Mouse (Mus musculus): Measurements from ENCODE around the gene Tcp11. TPM values are rescaled to one million over a fixed set of nuclear protein-coding genes. Genes with fewer than 3 reads are reported as not detected.
A peak's percentile ranks its signal among the peaks of the same experiment; 100 is the strongest.

Gene Tcp11
- polyA plus RNA-seq, 1 experiment from 2014 or later = 0.67 TPM

GRCm38 (mm10) chr17:28101284-28101887, 20.9 kb upstream of the Tcp11 start:
- H3K27ac ChIP-seq = no peak overlapping the region

GRCm38 (mm10) chr17:28100669-28101068, 20.2 kb upstream of the Tcp11 start:
- H3K4me1 ChIP-seq = peaks cover 16% of the 10 kb centered on the region; the same call in 1 of the 2 replicates
- H3K9me3 ChIP-seq = no peaks in the 10 kb centered on the region
- H3K27ac ChIP-seq = no peak overlapping the region
- H3K36me3 ChIP-seq = no peaks in the 10 kb centered on the region
- no peak overlapping the region for H3K4me3 ChIP-seq
- WGBS = 87% methylated on average over 1 of the region's 1 CpGs
- DNase-seq (ENCODE audit: low spot score) = no peak
- 0 out of 2 replicates have a peak, but pooled peaks cover 8% of the 10 kb centered on the region for H3K27me3 ChIP-seq (ENCODE audit: insufficient read depth, poor library complexity, severe bottlenecking)

More at GRCm38 (mm10) chr17:28101284-28101887, 20.9 kb upstream of the Tcp11 start:
- Histone ChIP-seq H3K4me1 (peaks cover 16% of the 10 kb centered on the region; the same call in 1 of the 2 replicates), H3K36me3 (no peaks in the 10 kb centered on the region), H3K9me3 (no peaks in the 10 kb centered on the region), H3K4me3 (no peak overlapping the region), H3K27me3 (ENCODE audit: insufficient read depth, poor library complexity, severe bottlenecking) (0 out of 2 replicates have a peak, but pooled peaks cover 8% of the 10 kb centered on the region)
- no peak for DNase-seq (ENCODE audit: low spot score)
- 72% methylated on average over 12 of the region's 12 CpGs for WGBS

GRCm38 (mm10) chr17:28099086-28099485, 18.6 kb upstream of the Tcp11 start:
- Histone ChIP-seq H3K9me3 (no peaks in the 10 kb centered on the region), H3K4me3 (no peak overlapping the region), H3K4me1 (peaks cover 16% of the 10 kb centered on the region; the same call in 1 of the 2 replicates), H3K27me3 (ENCODE audit: insufficient read depth, poor library complexity, severe bottlenecking) (0 out of 2 replicates have a peak, but pooled peaks cover 8% of the 10 kb centered on the region), H3K36me3 (no peaks in the 10 kb centered on the region), H3K27ac (no peak overlapping the region)
- WGBS = 59% methylated on average over 3 of the region's 3 CpGs
- no peak for DNase-seq (ENCODE audit: low spot score)

- no peak for DNase-seq (ENCODE audit: low spot score)
- 82% methylated on average over 13 of the region's 13 CpGs for WGBS
- peaks cover 11% of the 10 kb centered on the region; the same call in 1 of the 2 replicates for H3K4me1 ChIP-seq
- no peak overlapping the region for H3K4me3 ChIP-seq
- no peak overlapping the region for H3K27ac ChIP-seq
- H3K9me3 ChIP-seq = no peaks in the 10 kb centered on the region
- H3K27me3 ChIP-seq (ENCODE audit: insufficient read depth, poor library complexity, severe bottlenecking) = 0 out of 2 replicates have a peak, but pooled peaks cover 8% of the 10 kb centered on the region
- 0 out of 2 replicates have a peak, but pooled peaks cover 3% of the 10 kb centered on the region for H3K36me3 ChIP-seq
These were observed 16.9 kb upstream of the Tcp11 start for GRCm38 (mm10) chr17:28097308-28097707.

GRCm38 (mm10) chr17:28096418-28096817, 16.0 kb upstream of the Tcp11 start:
- no peak for DNase-seq (ENCODE audit: low spot score)
- WGBS = 86% methylated on average over 10 of the region's 10 CpGs

GRCm38 (mm10) chr17:28093837-28094236, 13.4 kb upstream of the Tcp11 start:
- H3K4me3 ChIP-seq = no peak overlapping the region
- H3K27me3 ChIP-seq (ENCODE audit: insufficient read depth, poor library complexity, severe bottlenecking) = 0 out of 2 replicates have a peak, but pooled peaks cover 8% of the 10 kb centered on the region
- H3K27ac ChIP-seq = no peak overlapping the region
- 77% methylated on average over 3 of the region's 3 CpGs for WGBS
- 0 out of 2 replicates have a peak, but pooled peaks cover 3% of the 10 kb centered on the region for H3K36me3 ChIP-seq
- no peak for DNase-seq (ENCODE audit: low spot score)
- 0 out of 2 replicates have a peak, but pooled peaks cover 7% of the 10 kb centered on the region for H3K4me1 ChIP-seq
- H3K9me3 ChIP-seq = no peaks in the 10 kb centered on the region

More at GRCm38 (mm10) chr17:28096418-28096817, 16.0 kb upstream of the Tcp11 start:
- Histone ChIP-seq H3K36me3 (0 out of 2 replicates have a peak, but pooled peaks cover 3% of the 10 kb centered on the region), H3K4me1 (peaks cover 11% of the 10 kb centered on the region; the same call in 1 of the 2 replicates), H3K4me3 (no peak overlapping the region), H3K27me3 (ENCODE audit: insufficient read depth, poor library complexity, severe bottlenecking) (0 out of 2 replicates have a peak, but pooled peaks cover 8% of the 10 kb centered on the region), H3K9me3 (no peaks in the 10 kb centered on the region), H3K27ac (no peak overlapping the region)

GRCm38 (mm10) chr17:28092297-28092696, 11.9 kb upstream of the Tcp11 start:
- Histone ChIP-seq H3K4me3 (no peak overlapping the region), H3K27ac (no peak overlapping the region), H3K36me3 (0 out of 2 replicates have a peak, but pooled peaks cover 3% of the 10 kb centered on the region), H3K9me3 (no peaks in the 10 kb centered on the region), H3K4me1 (peaks cover 13% of the 10 kb centered on the region), H3K27me3 (ENCODE audit: insufficient read depth, poor library complexity, severe bottlenecking) (0 out of 2 replicates have a peak, but pooled peaks cover under 1% of the 10 kb centered on the region)
- WGBS = 83% methylated on average over 2 of the region's 2 CpGs
- no peak for DNase-seq (ENCODE audit: low spot score)

GRCm38 (mm10) chr17:28088718-28089117, 8.3 kb upstream of the Tcp11 start:
- DNase-seq (ENCODE audit: low spot score) = no peak
- no peak overlapping the region for H3K4me3 ChIP-seq
- H3K4me1 ChIP-seq = peaks cover 29% of the 10 kb centered on the region
- H3K9me3 ChIP-seq = no peaks in the 10 kb centered on the region
- peaks cover 10% of the 10 kb centered on the region; the same call in 1 of the 2 replicates for H3K27me3 ChIP-seq (ENCODE audit: insufficient read depth, poor library complexity, severe bottlenecking)
- 92% methylated on average over 6 of the region's 6 CpGs for WGBS
- H3K27ac ChIP-seq = peak overlapping the region; percentile 73; the same call in 1 of the 2 replicates
- no peaks in the 10 kb centered on the region for H3K36me3 ChIP-seq

GRCm38 (mm10) chr17:28087430-28087829, 7.0 kb upstream of the Tcp11 start:
- Histone ChIP-seq H3K4me3 (no peak overlapping the region), H3K4me1 (peaks cover 37% of the 10 kb centered on the region), H3K36me3 (no peaks in the 10 kb centered on the region), H3K27me3 (ENCODE audit: insufficient read depth, poor library complexity, severe bottlenecking) (peaks cover 19% of the 10 kb centered on the region; the same call in 1 of the 2 replicates), H3K27ac (peak overlapping the region; percentile 80), H3K9me3 (no peaks in the 10 kb centered on the region)
- peak; percentile 83 for DNase-seq (ENCODE audit: low spot score)
- WGBS = 5% methylated on average over 5 of the region's 5 CpGs

- Histone ChIP-seq H3K27me3 (ENCODE audit: insufficient read depth, poor library complexity, severe bottlenecking) (peaks cover 19% of the 10 kb centered on the region; the same call in 1 of the 2 replicates), H3K4me1 (peaks cover 48% of the 10 kb centered on the region), H3K4me3 (peak overlapping the region; percentile 45), H3K9me3 (0 out of 2 replicates have a peak, but pooled peaks cover 4% of the 10 kb centered on the region), H3K27ac (peak overlapping the region; percentile 86), H3K36me3 (no peaks in the 10 kb centered on the region)
- WGBS = 2% methylated on average over 16 of the region's 16 CpGs
- peak; percentile 93 for DNase-seq (ENCODE audit: low spot score)
These were observed 4.5 kb upstream of the Tcp11 start for GRCm38 (mm10) chr17:28084964-28085363.

GRCm38 (mm10) chr17:28084395-28084905, 4.0 kb upstream of the Tcp11 start:
- Histone ChIP-seq H3K9me3 (0 out of 2 replicates have a peak, but pooled peaks cover 4% of the 10 kb centered on the region), H3K27ac (peak overlapping the region; percentile 86; the same call in 1 of the 2 replicates), H3K36me3 (no peaks in the 10 kb centered on the region), H3K27me3 (ENCODE audit: insufficient read depth, poor library complexity, severe bottlenecking) (peaks cover 19% of the 10 kb centered on the region; the same call in 1 of the 2 replicates), H3K4me1 (peaks cover 53% of the 10 kb centered on the region), H3K4me3 (no peak overlapping the region)
- WGBS = 29% methylated on average over 22 of the region's 22 CpGs
- DNase-seq (ENCODE audit: low spot score) = no peak

GRCm38 (mm10) chr17:28082863-28083262, 2.4 kb upstream of the Tcp11 start:
- Histone ChIP-seq H3K36me3 (no peaks in the 10 kb centered on the region), H3K4me3 (no peak overlapping the region), H3K4me1 (peaks cover 49% of the 10 kb centered on the region), H3K27ac (no peak overlapping the region), H3K27me3 (ENCODE audit: insufficient read depth, poor library complexity, severe bottlenecking) (peaks cover 19% of the 10 kb centered on the region; the same call in 1 of the 2 replicates), H3K9me3 (0 out of 2 replicates have a peak, but pooled peaks cover 4% of the 10 kb centered on the region)
- 35% methylated on average over 13 of the region's 13 CpGs for WGBS
- no peak for DNase-seq (ENCODE audit: low spot score)

GRCm38 (mm10) chr17:28081856-28082255, 1.4 kb upstream of the Tcp11 start:
- no peak overlapping the region for H3K4me3 ChIP-seq
- H3K27ac ChIP-seq = no peak overlapping the region
- H3K9me3 ChIP-seq = 0 out of 2 replicates have a peak, but pooled peaks cover 4% of the 10 kb centered on the region
- H3K36me3 ChIP-seq = no peaks in the 10 kb centered on the region
- WGBS = 88% methylated on average over 7 of the region's 7 CpGs
- no peak for DNase-seq (ENCODE audit: low spot score)
- peaks cover 41% of the 10 kb centered on the region for H3K4me1 ChIP-seq
- H3K27me3 ChIP-seq (ENCODE audit: insufficient read depth, poor library complexity, severe bottlenecking) = peaks cover 19% of the 10 kb centered on the region; the same call in 1 of the 2 replicates
